Mouse (Mus musculus) ES-E14 (cell line): ENCODE results near the gene Ppp1r9b.
A peak's percentile ranks its signal among the peaks of the same experiment; 100 is the strongest.

ENCODE experiments used
- CHD2 ChIP-seq: IDR thresholded peaks from 2 replicates; pipeline ENCODE4 v1.6.1; 2014; ENCODE audit warnings: mild to moderate bottlenecking, low read depth, low read length, inconsistent platforms
- HCFC1 ChIP-seq: IDR thresholded peaks from 2 replicates; pipeline ENCODE4 v1.6.1; 2012; ENCODE audit warnings: low read length, inconsistent platforms, borderline replicate concordance; ENCODE audit not compliant: insufficient read depth
- MAFK ChIP-seq: IDR thresholded peaks from 2 replicates; pipeline ENCODE4 v1.6.1; 2014; ENCODE audit warnings: mild to moderate bottlenecking, low read depth, low read length, inconsistent platforms; ENCODE audit not compliant: insufficient read depth
- ZC3H11A ChIP-seq: IDR thresholded peaks from 2 replicates; pipeline ENCODE4 v1.6.1; 2012; ENCODE audit warnings: low read depth, mild to moderate bottlenecking, inconsistent platforms, low read length, borderline replicate concordance
- ZNF384 ChIP-seq: IDR thresholded peaks from 2 replicates; pipeline ENCODE4 v1.6.1; 2012; ENCODE audit warnings: low read depth, low read length, inconsistent platforms

DNA sequence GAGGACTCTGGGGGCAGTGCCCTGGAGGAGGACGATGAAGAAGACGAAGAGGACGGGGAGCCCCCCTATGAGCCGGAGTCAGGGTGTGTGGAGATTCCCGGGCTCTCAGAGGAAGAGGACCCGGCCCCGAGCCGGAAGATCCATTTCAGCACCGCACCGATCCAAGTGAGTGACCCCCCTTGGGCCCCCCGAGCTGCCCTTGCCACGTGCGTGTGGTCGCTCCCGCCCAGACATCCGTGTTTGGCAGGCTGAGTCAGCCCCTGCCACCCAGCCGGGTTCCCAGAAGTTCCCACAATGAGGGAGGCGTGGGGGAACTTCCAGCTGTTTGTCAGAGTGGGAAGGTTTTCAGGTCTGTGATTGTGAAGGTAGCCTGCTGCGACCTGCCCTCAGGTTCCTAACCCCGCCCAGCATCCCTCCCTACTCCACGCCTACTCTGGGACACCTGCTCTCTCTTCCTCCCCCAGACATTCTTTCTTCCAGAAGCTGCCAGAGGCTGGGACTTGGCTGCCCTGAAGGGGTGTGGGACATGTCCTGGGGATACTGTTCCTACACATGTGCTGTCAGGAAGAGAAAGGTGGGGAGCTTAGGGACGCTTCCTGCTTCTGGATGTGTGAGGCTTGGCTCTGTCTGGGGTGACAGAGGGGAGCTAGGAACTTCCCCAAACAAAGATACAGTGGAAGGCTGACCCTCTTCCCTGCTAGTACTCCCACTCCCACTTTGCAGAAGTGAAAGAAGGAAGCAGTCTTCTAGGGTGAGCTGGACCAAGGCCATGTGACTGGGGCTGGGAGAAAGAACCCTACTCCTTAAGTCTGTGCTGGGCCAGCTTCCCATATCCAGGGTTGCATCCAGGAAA, 2.1 kb downstream of the Ppp1r9b start:
- TF ChIP-seq MAFK (no peak), HCFC1 (0 out of 2 replicates have a peak, but pooled peaks have one; percentile 34), CHD2 (no peak), ZC3H11A (no peak), ZNF384 (no peak)
